Mouse (Mus musculus) kidney, postnatal 0 days (tissue): ENCODE measurements at regions not wholly inside any gene's neighbourhood (a gene's known extent, or its start where the extent isn't known, plus 50 kb on each side); places are given as distances from the start of the nearest gene placed in this dataset.
"Not testable (repeated sequence)": the region's sequence is repeated elsewhere in the genome, so short reads cannot be mapped to it uniquely, and the experiment has no call there.

Experiments used
- ATAC-seq: fragments of 200-750 bp; cut with Nextera tagmentation; replicated peaks from 2 replicates; pipeline ENCODE4 v1.8.0; 2017; ENCODE audit warnings: low read depth, moderate number of reproducible peaks, moderate TSS enrichment, moderate library complexity; ENCODE audit not compliant: low FRiP score
- DNase-seq: peaks from one replicate; pipeline ENCODE4 v3.0.0-alpha.2; 2016; ENCODE audit warnings: low spot score
- H3K27ac ChIP-seq: fragments of 300-500 bp; sonication (generic); 2 replicates; pipeline ENCODE4 v1.5.1; 2014; ENCODE audit warnings: mild to moderate bottlenecking
- H3K27me3 ChIP-seq: fragments of 300-500 bp; sonication (generic); 2 replicates; pipeline ENCODE4 v1.6.1; 2014; ENCODE audit warnings: low read length, mixed read lengths; ENCODE audit not compliant: insufficient read depth
- H3K36me3 ChIP-seq: fragments of 300-500 bp; sonication (generic); 2 replicates; pipeline ENCODE4 v1.6.1; 2014; ENCODE audit warnings: low read length, mixed read lengths; ENCODE audit not compliant: insufficient read depth
- H3K4me1 ChIP-seq: fragments of 300-500 bp; sonication (generic); replicated peaks from 2 replicates; pipeline ENCODE4 v1.6.1; 2014; ENCODE audit warnings: antibody characterized with exemption, low read length, mixed read lengths; ENCODE audit not compliant: insufficient read depth
- H3K4me2 ChIP-seq: fragments of 300-500 bp; sonication (generic); 2 replicates; pipeline ENCODE4 v1.6.1; 2014; ENCODE audit warnings: mild to moderate bottlenecking, low read length, moderate library complexity, mixed read lengths
- H3K4me3 ChIP-seq: fragments of 300-500 bp; sonication (generic); replicated peaks from 2 replicates; pipeline ENCODE4 v1.5.1; 2014; ENCODE audit warnings: low read depth, low read length
- H3K9ac ChIP-seq: fragments of 300-500 bp; sonication (generic); 2 replicates; pipeline ENCODE4 v1.6.1; 2014; ENCODE audit warnings: low read depth, low read length
- H3K9me3 ChIP-seq: fragments of 300-500 bp; sonication (generic); replicated peaks from 2 replicates; pipeline ENCODE4 v1.6.1; 2016; ENCODE audit warnings: low read length, inconsistent platforms, mixed read lengths
- CTCF ChIP-seq: IDR thresholded peaks from 2 replicates; pipeline ENCODE4 v1.5.1; 2016; ENCODE audit warnings: antibody characterized with exemption, low read depth, mild to moderate bottlenecking, moderate library complexity
- WGBS: fragments of 180-500 bp; shearing (Covaris S2); extraction: QIAGEN DNeasy Blood & Tissue Kit; methylation state at CpG from one replicate; pipeline ENCODE4 v1.1.7; 2014; 5-methylcytosine and 5-hydroxymethylcytosine counted together

DNA sequence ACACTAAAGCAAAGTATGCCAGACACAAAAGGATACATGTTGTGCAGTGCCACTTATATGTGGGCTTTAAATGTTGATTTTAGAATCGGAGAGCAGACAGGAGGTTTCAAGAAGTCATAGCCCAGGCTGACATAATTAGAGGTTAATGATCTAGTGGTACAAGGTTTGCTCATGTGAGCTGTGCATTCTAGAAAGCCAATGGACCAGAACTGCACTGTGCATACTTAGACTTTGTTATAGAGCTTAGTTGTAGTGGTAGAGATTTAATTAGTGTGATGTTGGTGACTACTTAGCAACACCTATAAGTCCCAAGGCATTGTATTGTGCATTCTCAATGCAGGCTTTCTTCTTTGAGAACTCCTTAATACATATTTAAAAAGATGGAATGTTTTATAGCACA, 369.6 kb downstream of the Dok5 start:
- Histone ChIP-seq H3K9ac (no peak overlapping the region), H3K4me1 (no peaks in the 10 kb centered on the region), H3K4me2 (no peak overlapping the region), H3K27me3 (no peaks in the 10 kb centered on the region), H3K9me3 (no peaks in the 10 kb centered on the region), H3K36me3 (no peaks in the 10 kb centered on the region), H3K27ac (no peak overlapping the region), H3K4me3 (no peak overlapping the region)
- TF ChIP-seq CTCF, result no peak
- peak; percentile 77 for ATAC-seq
- peak; percentile 26 for DNase-seq
- WGBS, result 42% methylated on average over 1 of the region's 1 CpGs

GRCm38 (mm10) chr2:171120033-171120802, 388.6 kb downstream of the Dok5 start:
- not testable (repeated sequence) for H3K9me3 ChIP-seq

DNA sequence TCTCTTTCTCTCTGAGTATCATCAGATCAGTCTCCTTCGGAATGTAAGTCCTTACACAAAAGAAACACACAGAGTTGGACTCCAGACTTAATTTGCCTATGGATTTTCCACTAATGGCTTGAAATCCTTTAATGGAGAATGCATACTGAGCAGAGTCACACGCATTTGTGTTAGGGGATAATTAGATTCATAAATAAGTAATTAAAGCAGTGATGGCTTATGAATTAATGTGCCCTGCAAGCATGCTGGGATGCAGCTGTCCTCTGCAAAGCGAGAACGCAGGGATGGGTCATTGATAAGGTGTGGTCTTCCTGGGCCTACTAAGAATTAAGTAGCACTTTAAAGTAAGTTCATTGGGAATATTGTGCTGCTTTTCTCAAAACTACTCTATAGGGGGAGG, 403.2 kb downstream of the Dok5 start:
- ATAC-seq (no peak), DNase-seq (no peak)
- no peak overlapping the region for H3K27ac ChIP-seq
- H3K4me2 ChIP-seq, result no peak overlapping the region
- no peak for TF ChIP-seq CTCF
- H3K9ac ChIP-seq, result no peak overlapping the region
- no peak overlapping the region for H3K4me3 ChIP-seq
- 86% methylated on average over 4 of the region's 4 CpGs for WGBS
- H3K9me3 ChIP-seq, result 0 out of 2 replicates have a peak, but pooled peaks cover 7% of the 10 kb centered on the region
- no peaks in the 10 kb centered on the region for H3K4me1 ChIP-seq
- H3K36me3 ChIP-seq, result no peaks in the 10 kb centered on the region
- no peaks in the 10 kb centered on the region for H3K27me3 ChIP-seq

More at GRCm38 (mm10) chr2:171120033-171120802, 388.6 kb downstream of the Dok5 start:
- not testable (repeated sequence) for DNase-seq, H3K4me2 ChIP-seq, H3K27me3 ChIP-seq, H3K27ac ChIP-seq, H3K4me1 ChIP-seq, H3K4me3 ChIP-seq, ATAC-seq, H3K36me3 ChIP-seq, H3K9ac ChIP-seq
- 91% methylated on average over 15 of the region's 19 CpGs for WGBS
